Mouse (Mus musculus) heart, postnatal 0 days (tissue): ENCODE measurements around the gene Itpr1.

Experiments
- CTCF ChIP-seq: IDR thresholded peaks from 2 replicates; pipeline ENCODE4 v1.5.1; 2016; ENCODE audit warnings: antibody characterized with exemption, control low read depth, low read depth
- EP300 ChIP-seq: IDR thresholded peaks from 2 replicates; pipeline ENCODE4 v1.6.1; 2016; ENCODE audit warnings: antibody characterized with exemption, low read depth

DNA sequence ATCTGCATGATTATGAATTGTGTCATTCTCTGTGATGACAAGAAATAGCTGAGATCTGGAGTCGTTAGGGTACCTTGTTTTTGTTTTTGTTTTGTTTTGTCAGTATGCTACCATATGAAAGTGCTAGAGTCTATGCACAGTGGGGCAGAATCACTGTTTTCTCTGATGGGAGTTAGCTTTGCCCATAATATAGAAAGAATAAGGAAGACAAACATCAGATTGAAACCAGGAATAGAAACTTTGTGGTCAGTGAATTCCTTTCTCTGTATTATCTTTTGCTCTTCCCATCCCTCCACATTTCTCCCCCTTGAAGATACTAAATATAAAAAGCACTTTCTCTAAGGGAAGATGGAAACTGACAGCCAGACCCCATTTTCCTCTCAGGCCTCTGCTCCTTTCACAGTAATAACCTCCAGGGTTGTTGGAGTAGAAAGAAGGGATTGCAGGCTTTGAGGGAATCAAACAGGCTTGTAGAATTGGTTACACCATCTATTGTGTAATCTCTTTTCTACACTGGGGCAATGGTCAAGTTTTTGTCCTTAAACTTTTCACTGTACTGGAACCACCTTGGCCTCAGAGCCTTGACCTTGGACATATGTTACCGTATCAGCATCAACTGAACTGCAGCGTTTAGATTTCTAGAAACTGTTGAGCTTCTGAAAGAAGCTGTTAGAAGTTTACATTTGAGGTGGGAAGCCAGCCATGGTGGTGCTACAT, 33.6 kb downstream of the Itpr1 start:
- TF ChIP-seq CTCF: no peak
- TF ChIP-seq EP300: no peak
